Mouse (Mus musculus) limb, embryonic 13.5 days (tissue): Measurements from ENCODE around the gene Plrg1. TPM values are rescaled to one million over a fixed set of nuclear protein-coding genes. Genes with fewer than 3 reads are reported as not detected.

Experiments
- ATAC-seq: fragments of 200-750 bp; cut with Nextera tagmentation; 2 replicates; pipeline ENCODE4 v1.8.0; 2017; ENCODE audit warnings: low read depth, moderate number of reproducible peaks, moderate TSS enrichment; ENCODE audit not compliant: low FRiP score
- H3K27ac ChIP-seq: fragments of 300-500 bp; sonication (generic); 2 replicates; pipeline ENCODE4 v1.5.1; 2015; ENCODE audit warnings: inconsistent platforms, mild to moderate bottlenecking, moderate library complexity
- H3K27me3 ChIP-seq: fragments of 300-500 bp; sonication (generic); 2 replicates; pipeline ENCODE4 v1.6.1; 2015; ENCODE audit warnings: mild to moderate bottlenecking, inconsistent platforms
- H3K36me3 ChIP-seq: fragments of 300-500 bp; sonication (generic); 2 replicates; pipeline ENCODE4 v1.6.1; 2015; ENCODE audit warnings: inconsistent platforms, mild to moderate bottlenecking, moderate library complexity
- H3K4me1 ChIP-seq: fragments of 300-500 bp; sonication (generic); 2 replicates; pipeline ENCODE4 v1.6.1; 2015; ENCODE audit warnings: inconsistent platforms
- H3K4me2 ChIP-seq: fragments of 300-500 bp; sonication (generic); replicated peaks from 2 replicates; pipeline ENCODE4 v1.6.1; 2015; ENCODE audit warnings: inconsistent platforms, mild to moderate bottlenecking, moderate library complexity
- H3K4me3 ChIP-seq: fragments of 300-500 bp; sonication (generic); 2 replicates; pipeline ENCODE4 v1.5.1; 2015; ENCODE audit warnings: moderate library complexity, mild to moderate bottlenecking, inconsistent platforms
- H3K9ac ChIP-seq: fragments of 300-500 bp; sonication (generic); 2 replicates; pipeline ENCODE4 v1.6.1; 2015; ENCODE audit warnings: mild to moderate bottlenecking, inconsistent platforms
- H3K9me3 ChIP-seq: fragments of 300-500 bp; sonication (generic); 2 replicates; pipeline ENCODE4 v1.6.1; 2016; ENCODE audit warnings: inconsistent platforms
- WGBS: fragments of 180-500 bp; shearing (Covaris S2); methylation state at CpG from one replicate; pipeline ENCODE4 v1.1.7; 2015; 5-methylcytosine and 5-hydroxymethylcytosine counted together
- polyA plus RNA-seq: library from polyadenylated mRNA; unstranded; fragments of >200 nt; fragmentation: Nextera tagmentation; extraction: Ambion mirVana; gene quantifications from 2 replicates; pipeline ENCODE4 v1.2.1, GENCODE M21; 2015

Plrg1 gene
- polyA plus RNA-seq, 1 experiment from 2014 or later, result 115 TPM

DNA sequence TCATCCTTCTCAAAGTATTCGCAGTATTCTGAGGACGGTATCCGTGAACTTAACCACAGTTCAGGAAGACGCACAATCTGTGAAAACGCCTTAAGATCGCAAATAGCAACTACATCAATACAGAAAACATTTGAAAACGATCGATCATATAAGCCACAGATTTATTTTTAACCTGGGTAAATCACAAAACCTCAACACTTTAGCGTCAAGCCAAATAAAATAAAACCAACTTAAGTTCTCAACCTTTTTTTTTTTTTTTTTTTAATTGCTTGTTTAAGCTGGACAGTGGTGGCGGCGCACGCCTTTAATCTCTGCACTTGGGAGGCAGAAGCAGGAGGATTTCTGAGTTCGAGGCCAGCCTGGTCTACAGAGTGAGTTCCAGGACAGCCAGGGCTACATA, 563 bp upstream of the Plrg1 start:
- H3K4me3 ChIP-seq, result peak overlapping the region; percentile 89
- no peaks in the 10 kb centered on the region for H3K9me3 ChIP-seq
- ATAC-seq, result no peak
- H3K4me2 ChIP-seq, result peak overlapping the region; percentile 53
- H3K4me1 ChIP-seq, result peaks cover 10% of the 10 kb centered on the region
- no peak overlapping the region for H3K9ac ChIP-seq
- H3K36me3 ChIP-seq, result peaks cover 27% of the 10 kb centered on the region
- H3K27me3 ChIP-seq, result no peaks in the 10 kb centered on the region
- 37% methylated on average over 13 of the region's 13 CpGs for WGBS
- no peak overlapping the region for H3K27ac ChIP-seq

DNA sequence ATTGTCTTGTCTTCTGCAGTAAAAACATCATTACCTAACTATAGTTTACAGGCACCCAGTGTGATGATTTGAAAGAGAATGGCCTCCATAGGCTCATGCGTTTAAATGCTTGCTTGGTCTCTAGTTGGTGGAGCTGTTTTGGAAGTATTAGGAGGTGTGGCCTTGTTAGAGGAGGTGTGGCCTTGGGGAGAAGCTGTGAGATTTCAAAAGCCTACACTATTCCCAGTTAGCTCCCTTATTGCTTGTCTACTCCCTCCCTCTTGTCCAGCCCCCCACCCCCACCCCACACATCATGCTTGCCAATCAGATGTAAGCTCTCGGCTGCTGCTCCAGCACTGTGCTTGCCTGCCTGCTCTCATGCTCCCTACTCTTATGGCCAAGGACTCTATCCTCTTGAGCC, 1.7 kb downstream of the Plrg1 start:
- peaks cover 50% of the 10 kb centered on the region for H3K36me3 ChIP-seq

DNA sequence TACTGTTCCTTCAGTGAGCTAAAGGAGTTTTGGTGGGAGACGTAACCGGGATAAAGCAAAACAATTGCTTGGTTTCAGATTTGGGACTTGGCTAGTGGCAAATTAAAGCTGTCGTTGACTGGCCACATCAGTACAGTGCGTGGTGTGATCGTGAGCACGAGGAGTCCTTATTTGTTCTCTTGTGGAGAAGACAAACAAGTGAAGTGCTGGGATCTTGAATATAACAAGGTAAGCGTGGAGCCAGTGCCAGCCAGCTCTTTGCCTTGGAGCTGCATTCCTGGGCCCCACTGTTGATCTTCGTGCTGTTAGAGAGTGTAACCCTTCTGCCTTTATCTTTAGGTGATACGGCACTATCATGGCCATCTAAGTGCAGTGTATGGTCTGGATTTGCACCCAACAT, 12.6 kb downstream of the Plrg1 start:
- Histone ChIP-seq H3K27me3 (no peaks in the 10 kb centered on the region), H3K4me2 (no peak overlapping the region), H3K9ac (no peak overlapping the region), H3K9me3 (no peaks in the 10 kb centered on the region), H3K4me3 (no peak overlapping the region), H3K36me3 (peaks cover 93% of the 10 kb centered on the region), H3K27ac (no peak overlapping the region), H3K4me1 (no peaks in the 10 kb centered on the region)
- 83% methylated on average over 9 of the region's 9 CpGs for WGBS
- ATAC-seq, result no peak

More for the DNA sequence above, 1.7 kb downstream of the Plrg1 start:
- H3K4me1 ChIP-seq, result peaks cover 10% of the 10 kb centered on the region
- H3K9ac ChIP-seq, result no peak overlapping the region
- H3K4me2 ChIP-seq, result no peak overlapping the region; the same call in 1 of the 2 replicates
- no peak overlapping the region for H3K4me3 ChIP-seq
- ATAC-seq, result no peak
- no peaks in the 10 kb centered on the region for H3K9me3 ChIP-seq
- no peaks in the 10 kb centered on the region for H3K27me3 ChIP-seq
- no peak overlapping the region for H3K27ac ChIP-seq
- 94% methylated on average over 2 of the region's 2 CpGs for WGBS

GRCm38 (mm10) chr3:83068869-83069268, 13.5 kb downstream of the Plrg1 start:
- Histone ChIP-seq H3K4me1 (no peaks in the 10 kb centered on the region), H3K9ac (no peak overlapping the region), H3K27me3 (no peaks in the 10 kb centered on the region), H3K36me3 (peaks cover 87% of the 10 kb centered on the region), H3K4me2 (no peak overlapping the region), H3K9me3 (no peaks in the 10 kb centered on the region), H3K4me3 (no peak overlapping the region), H3K27ac (no peak overlapping the region)
- ATAC-seq, result no peak
- WGBS, result 96% methylated on average over 13 of the region's 13 CpGs

- no peak overlapping the region for H3K4me3 ChIP-seq
- WGBS, result 94% methylated on average over 4 of the region's 4 CpGs
- no peak overlapping the region for H3K27ac ChIP-seq
- no peak overlapping the region for H3K9ac ChIP-seq
- H3K4me1 ChIP-seq, result no peaks in the 10 kb centered on the region
- peaks cover 75% of the 10 kb centered on the region for H3K36me3 ChIP-seq
- no peaks in the 10 kb centered on the region for H3K27me3 ChIP-seq
- H3K9me3 ChIP-seq, result no peaks in the 10 kb centered on the region
- no peak overlapping the region for H3K4me2 ChIP-seq
- ATAC-seq, result no peak
These were observed 14.9 kb downstream of the Plrg1 start for GRCm38 (mm10) chr3:83070231-83070630.

- H3K27me3 ChIP-seq, result no peaks in the 10 kb centered on the region
- peaks cover 16% of the 10 kb centered on the region for H3K36me3 ChIP-seq
- WGBS, result 19% methylated on average over 3 of the region's 3 CpGs
- no peak overlapping the region for H3K4me2 ChIP-seq
- H3K27ac ChIP-seq, result no peak overlapping the region
- H3K4me1 ChIP-seq, result peaks cover 8% of the 10 kb centered on the region
- peak; percentile 49; the same call in 1 of the 2 replicates for ATAC-seq
- no peak overlapping the region for H3K4me3 ChIP-seq
- no peaks in the 10 kb centered on the region for H3K9me3 ChIP-seq
- no peak overlapping the region for H3K9ac ChIP-seq
These were observed 21.2 kb downstream of the Plrg1 start for GRCm38 (mm10) chr3:83076563-83076962.

DNA sequence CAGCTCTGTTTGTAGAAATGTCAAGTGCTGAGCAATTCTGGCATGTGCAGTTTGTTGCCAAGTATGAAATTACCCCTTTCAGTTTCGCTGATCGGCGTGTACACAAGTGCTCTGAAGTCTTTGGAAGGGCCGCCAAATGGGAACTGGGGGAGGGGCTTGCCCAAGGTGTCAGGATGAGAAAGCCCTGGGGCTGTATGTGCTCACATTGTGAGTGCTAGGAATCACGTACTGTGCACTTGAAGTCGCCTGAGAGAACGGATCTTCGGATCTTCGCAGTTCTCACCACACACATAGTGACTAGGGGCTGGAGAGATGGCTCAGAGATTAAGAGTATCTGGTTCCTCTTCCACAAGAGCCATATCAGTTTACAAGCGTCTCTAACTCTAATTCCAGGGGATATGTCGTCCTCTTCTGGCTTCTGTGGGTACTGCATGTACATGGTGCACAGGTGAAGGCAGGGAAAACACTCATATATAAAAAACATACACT, 25.3 kb downstream of the Plrg1 start:
- 3% methylated on average over 11 of the region's 11 CpGs for WGBS
- H3K9ac ChIP-seq, result peak overlapping the region; percentile 51; the same call in 1 of the 2 replicates

DNA sequence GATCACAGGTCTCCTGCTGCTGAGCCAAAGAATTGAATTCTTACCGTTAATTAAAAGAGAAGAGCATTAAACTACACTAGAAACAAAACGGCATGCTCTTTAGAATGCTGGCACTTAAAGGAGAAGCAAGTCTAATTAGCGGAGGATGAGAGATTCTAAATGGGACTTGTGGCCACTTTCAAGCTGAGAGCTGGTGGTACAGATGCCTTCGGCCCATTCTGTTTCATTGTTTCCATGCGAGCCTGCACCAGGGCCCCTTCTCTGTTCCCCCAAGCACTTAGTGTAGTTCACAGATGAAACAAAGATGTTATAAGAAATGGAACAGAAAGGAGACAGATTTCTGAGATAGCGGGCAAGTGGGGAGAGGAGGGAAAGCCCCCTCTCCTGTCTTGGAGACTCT, 42.3 kb downstream of the Plrg1 start:
- Histone ChIP-seq H3K4me1 (peaks cover 7% of the 10 kb centered on the region; the same call in 1 of the 2 replicates), H3K36me3 (no peaks in the 10 kb centered on the region), H3K27ac (no peak overlapping the region), H3K4me3 (no peak overlapping the region), H3K4me2 (no peak overlapping the region), H3K27me3 (peaks cover 12% of the 10 kb centered on the region), H3K9ac (no peak overlapping the region), H3K9me3 (no peaks in the 10 kb centered on the region)
- ATAC-seq, result no peak
- 72% methylated on average over 6 of the region's 6 CpGs for WGBS

More for the DNA sequence above, 25.3 kb downstream of the Plrg1 start:
- Histone ChIP-seq H3K9me3 (no peaks in the 10 kb centered on the region), H3K36me3 (no peaks in the 10 kb centered on the region), H3K4me2 (peak overlapping the region; percentile 64), H3K27ac (no peak overlapping the region), H3K27me3 (no peaks in the 10 kb centered on the region), H3K4me3 (peak overlapping the region; percentile 33), H3K4me1 (peaks cover 8% of the 10 kb centered on the region)
- ATAC-seq, result peak; percentile 64

DNA sequence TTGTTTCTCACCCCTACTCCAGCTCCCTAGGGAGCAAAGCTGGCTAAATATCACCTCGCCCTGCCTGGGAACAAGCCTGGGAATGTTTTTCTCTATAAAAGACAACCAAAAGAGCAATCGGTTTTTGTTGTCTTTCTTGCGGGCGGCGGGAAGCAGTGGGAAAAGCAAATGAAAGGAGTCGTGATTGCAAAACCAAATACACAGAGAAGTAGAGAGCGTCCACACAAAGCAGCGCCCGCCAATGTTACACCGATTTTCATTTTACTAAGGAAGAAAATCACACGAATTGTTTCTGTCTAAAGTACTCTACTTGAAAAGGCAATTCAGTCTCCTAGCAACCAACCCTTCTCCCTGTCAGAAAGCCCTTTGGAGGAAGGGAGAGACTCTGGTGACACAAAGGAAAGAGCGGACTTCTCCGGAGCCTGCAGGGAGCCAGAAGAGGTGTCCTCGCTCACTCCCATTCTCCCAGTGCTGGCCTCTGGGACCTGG, 43.3 kb downstream of the Plrg1 start:
- Histone ChIP-seq H3K27ac (no peak overlapping the region), H3K4me2 (peak overlapping the region; percentile 48), H3K4me1 (peaks cover 7% of the 10 kb centered on the region; the same call in 1 of the 2 replicates), H3K4me3 (peak overlapping the region; percentile 14), H3K36me3 (no peaks in the 10 kb centered on the region), H3K9ac (peak overlapping the region; percentile 48; the same call in 1 of the 2 replicates), H3K27me3 (peaks cover 12% of the 10 kb centered on the region), H3K9me3 (no peaks in the 10 kb centered on the region)
- 0 out of 2 replicates have a peak, but pooled peaks have one; percentile 36 for ATAC-seq
- 23% methylated on average over 14 of the region's 14 CpGs for WGBS

- Histone ChIP-seq H3K9ac (no peak overlapping the region; the same call in 1 of the 2 replicates), H3K27ac (no peak overlapping the region), H3K9me3 (no peaks in the 10 kb centered on the region), H3K4me2 (peak overlapping the region; percentile 48), H3K36me3 (no peaks in the 10 kb centered on the region), H3K27me3 (peaks cover 12% of the 10 kb centered on the region), H3K4me3 (peak overlapping the region; percentile 14; the same call in 1 of the 2 replicates), H3K4me1 (peaks cover 7% of the 10 kb centered on the region; the same call in 1 of the 2 replicates)
- no peak for ATAC-seq
- 97% methylated on average over 1 of the region's 1 CpGs for WGBS
These were observed 43.8 kb downstream of the Plrg1 start for GRCm38 (mm10) chr3:83099139-83099538.

DNA sequence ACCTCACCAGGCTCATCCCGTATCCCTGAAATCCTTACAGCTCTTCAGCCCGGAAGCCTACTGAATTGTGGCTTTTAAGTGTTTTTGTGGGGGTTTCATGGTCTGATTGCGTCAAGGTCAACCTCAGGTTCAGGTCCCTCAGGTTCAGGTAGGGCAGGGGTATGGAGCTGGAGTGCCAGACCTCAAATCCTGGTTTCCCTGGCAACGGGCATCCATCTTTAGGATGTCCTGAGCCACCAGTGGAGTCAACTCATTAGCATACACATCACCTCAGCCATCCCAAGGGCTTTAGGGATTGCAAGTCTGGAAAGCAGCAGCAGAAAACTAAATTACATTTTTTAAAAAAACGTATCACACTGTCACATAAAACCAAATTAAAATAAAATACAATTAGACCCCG, 44.3 kb downstream of the Plrg1 start:
- H3K27me3 ChIP-seq, result peaks cover 12% of the 10 kb centered on the region
- no peak overlapping the region for H3K27ac ChIP-seq
- no peak overlapping the region for H3K9ac ChIP-seq
- WGBS, result 75% methylated on average over 6 of the region's 6 CpGs
- no peak for ATAC-seq
- H3K36me3 ChIP-seq, result no peaks in the 10 kb centered on the region
- H3K9me3 ChIP-seq, result 0 out of 2 replicates have a peak, but pooled peaks cover 1% of the 10 kb centered on the region
- peaks cover 7% of the 10 kb centered on the region; the same call in 1 of the 2 replicates for H3K4me1 ChIP-seq
- no peak overlapping the region for H3K4me2 ChIP-seq
- no peak overlapping the region for H3K4me3 ChIP-seq

GRCm38 (mm10) chr3:83102286-83102685, 47.0 kb downstream of the Plrg1 start:
- Histone ChIP-seq H3K27ac (no peak overlapping the region), H3K4me3 (no peak overlapping the region), H3K27me3 (peaks cover 9% of the 10 kb centered on the region), H3K4me1 (peaks cover 7% of the 10 kb centered on the region; the same call in 1 of the 2 replicates), H3K36me3 (no peaks in the 10 kb centered on the region), H3K9ac (no peak overlapping the region), H3K4me2 (no peak overlapping the region), H3K9me3 (0 out of 2 replicates have a peak, but pooled peaks cover 9% of the 10 kb centered on the region)
- WGBS, result 87% methylated on average over 6 of the region's 6 CpGs
- no peak for ATAC-seq

DNA sequence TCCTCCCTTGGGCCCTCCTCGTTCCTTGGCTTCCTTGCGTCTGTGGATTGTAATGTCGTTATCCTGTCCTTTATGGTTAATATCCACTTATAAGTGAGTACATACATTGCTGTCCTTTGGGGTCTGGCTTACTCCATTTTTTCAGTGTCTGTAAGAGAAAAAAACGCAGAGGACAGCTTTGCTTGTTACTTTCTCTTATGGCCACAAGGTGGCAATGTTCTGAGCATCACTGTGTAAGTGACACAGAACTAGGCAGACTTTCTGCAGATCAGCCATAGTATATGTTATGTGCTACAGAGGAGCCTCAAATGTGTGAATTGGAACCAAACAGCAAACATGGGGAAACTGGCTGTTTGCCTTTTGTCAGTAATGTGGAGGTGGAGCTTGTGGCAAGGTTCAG, 54.8 kb downstream of the Plrg1 start:
- H3K4me1 ChIP-seq, result peaks cover 27% of the 10 kb centered on the region
- WGBS, result 23% methylated on average over 4 of the region's 4 CpGs
- no peak for ATAC-seq

More for the DNA sequence above, 54.8 kb downstream of the Plrg1 start:
- Histone ChIP-seq H3K27me3 (peaks cover 21% of the 10 kb centered on the region), H3K4me3 (no peak overlapping the region), H3K4me2 (no peak overlapping the region), H3K9me3 (0 out of 2 replicates have a peak, but pooled peaks cover 4% of the 10 kb centered on the region), H3K36me3 (no peaks in the 10 kb centered on the region), H3K9ac (no peak overlapping the region), H3K27ac (no peak overlapping the region)
